ENCODE assay signal across 10 mouse cellular contexts in the genomic region with DNA sequence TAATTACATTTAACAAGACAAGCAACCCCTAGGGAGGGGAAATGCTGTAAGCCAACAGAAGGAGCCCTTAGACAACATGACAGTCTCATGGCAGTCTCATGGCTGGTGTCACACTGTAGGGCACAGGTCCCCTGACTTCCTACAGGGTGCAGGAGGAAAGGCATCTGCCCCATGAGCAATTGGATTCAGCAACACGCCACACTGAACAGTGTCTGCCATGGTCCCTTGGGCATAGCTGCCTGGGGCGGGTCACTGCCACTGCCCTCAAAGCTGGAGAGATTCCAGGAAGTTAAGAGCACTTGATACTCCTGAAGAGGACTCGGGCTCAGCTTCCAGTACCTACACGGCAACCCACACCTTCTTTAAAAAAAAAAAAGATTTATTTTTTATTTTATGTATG. TPM values are rescaled to one million over a fixed set of nuclear protein-coding genes. Genes with fewer than 3 reads are reported as not detected.
A peak's percentile ranks its signal among the peaks of the same experiment; 100 is the strongest.
DNase-seq lines count a peak whose midpoint lies in the region; ATAC-seq and TF ChIP-seq lines count a peak whose summit lies in the region.
"Had no signal": no experiment of that assay in that cellular context is flagged by ENCODE, and none has a peak within 500 bp of the region (broad histone marks: within the 10 kb centered on the region; RNA-seq: fewer than 3 reads in every experiment).

No protein-coding gene starts in this region.

- H3K27ac ChIP-seq in heart, embryonic 11.5 days (ENCODE audit: low read depth, low read length), result no peak overlapping the region
- H3K27ac ChIP-seq in kidney, postnatal 0 days, result no peak overlapping the region
- H3K27ac ChIP-seq in midbrain, embryonic 14.5 days (replicated peaks; ENCODE audit: low read depth, low read length), result 0 out of 2 replicates have a peak overlapping the region, but pooled peaks have one; percentile 3

- no peak overlapping the region for H3K4me3 ChIP-seq in heart, embryonic 11.5 days (ENCODE audit: low read depth, low read length)
- no peak overlapping the region for H3K4me3 ChIP-seq in kidney, postnatal 0 days (replicated peaks; ENCODE audit: low read depth, low read length)
- H3K4me3 ChIP-seq in midbrain, embryonic 14.5 days (replicated peaks; ENCODE audit: low read depth, low read length), result no peak overlapping the region
- H3K4me3 ChIP-seq: left cerebral cortex, adult 2 months had no signal

- intact Hi-C loops in heart, postnatal 10 days (cut with DNase I), result no loop called here

- no peaks in the 10 kb centered on the region for H3K9me3 ChIP-seq in heart, embryonic 11.5 days (replicated peaks; ENCODE audit: control insufficient read depth, low read length)
- H3K9me3 ChIP-seq in kidney, postnatal 0 days (replicated peaks; ENCODE audit: low read length), result no peaks in the 10 kb centered on the region
- H3K9me3 ChIP-seq in midbrain, embryonic 14.5 days (ENCODE audit: control insufficient read depth, low read length), result no peaks in the 10 kb centered on the region

- H3K36me3 ChIP-seq in heart, embryonic 11.5 days (ENCODE audit: control insufficient read depth, insufficient read depth, low read length), result no peaks in the 10 kb centered on the region
- H3K36me3 ChIP-seq in kidney, postnatal 0 days (ENCODE audit: insufficient read depth, low read length), result no peaks in the 10 kb centered on the region
- no peaks in the 10 kb centered on the region for H3K36me3 ChIP-seq in midbrain, embryonic 14.5 days (ENCODE audit: control insufficient read depth, insufficient read depth, low read length)

- no peak for ATAC-seq in heart, embryonic 11.5 days (replicated peaks; ENCODE audit: insufficient number of reproducible peaks, low FRiP score, low TSS enrichment)
- no peak for ATAC-seq in kidney, postnatal 0 days (replicated peaks; ENCODE audit: low FRiP score, low read depth)
- ATAC-seq in midbrain, embryonic 14.5 days (ENCODE audit: low FRiP score, low TSS enrichment), result no peak
- ATAC-seq: Patski had no signal

- H3K4me1 ChIP-seq in heart, embryonic 11.5 days (ENCODE audit: control insufficient read depth, insufficient read depth, low read length), result peaks cover 37% of the 10 kb centered on the region
- H3K4me1 ChIP-seq in kidney, postnatal 0 days (replicated peaks; ENCODE audit: insufficient read depth, low read length), result peaks cover 16% of the 10 kb centered on the region; the same call in 1 of the 2 replicates
- peaks cover 23% of the 10 kb centered on the region for H3K4me1 ChIP-seq in midbrain, embryonic 14.5 days (ENCODE audit: control insufficient read depth, insufficient read depth, low read length)

- no peaks in the 10 kb centered on the region for H3K27me3 ChIP-seq in heart, embryonic 11.5 days (ENCODE audit: control insufficient read depth, insufficient read depth, low read length)
- no peaks in the 10 kb centered on the region for H3K27me3 ChIP-seq in kidney, postnatal 0 days (ENCODE audit: insufficient read depth, low read length)
- H3K27me3 ChIP-seq in midbrain, embryonic 14.5 days (ENCODE audit: control insufficient read depth, insufficient read depth, low read length), result no peaks in the 10 kb centered on the region
- H3K27me3 ChIP-seq: Patski had no signal

- TF ChIP-seq CTCF in kidney, postnatal 0 days (IDR thresholded peaks at IDR 0.05; ENCODE audit: low read depth), result no peak

- H3K4me2 ChIP-seq in heart, embryonic 11.5 days, result peak overlapping the region; percentile 88; the same call in 1 of the 2 replicates
- no peak overlapping the region for H3K4me2 ChIP-seq in kidney, postnatal 0 days (ENCODE audit: low read length)
- H3K4me2 ChIP-seq in midbrain, embryonic 14.5 days (ENCODE audit: low read length), result peak overlapping the region; percentile 2; the same call in 1 of the 2 replicates

- DNase-seq in heart, postnatal 10 days, result no peak
- peak; percentile 69 for DNase-seq in adipocyte (ENCODE audit: low spot score)
- DNase-seq in kidney, postnatal 0 days (ENCODE audit: low spot score), result peak; percentile 45
- DNase-seq in midbrain, embryonic 14.5 days, result no peak
- no peak for DNase-seq in cerebellum, postnatal 4 days (ENCODE audit: low spot score in 2 of 2)
- no peak for DNase-seq in layer of hippocampus, postnatal 25 days (ENCODE audit: extremely low spot score in 1 of 2, low spot score in 1 of 2)
- DNase-seq in spleen, postnatal 36 days (ENCODE audit: low spot score in 2 of 2), result no peak

- 62% methylated on average over 4 of the region's 4 CpGs for WGBS in heart, embryonic 11.5 days (ENCODE audit: insufficient replicate concordance)
- WGBS in kidney, postnatal 0 days, result 18% methylated on average over 4 of the region's 4 CpGs
- 69% methylated on average over 4 of the region's 4 CpGs for WGBS in midbrain, embryonic 14.5 days

- H3K9ac ChIP-seq in heart, embryonic 11.5 days (ENCODE audit: low read depth, low read length), result no peak overlapping the region
- H3K9ac ChIP-seq in kidney, postnatal 0 days (ENCODE audit: low read depth, low read length), result no peak overlapping the region
- H3K9ac ChIP-seq in midbrain, embryonic 14.5 days (replicated peaks; ENCODE audit: low read length), result no peak overlapping the region

RNA-seq across cellular contexts. Expression of gene Pla2g6, which starts 1.9 kb away (rescaled TPM):
- polyA plus RNA-seq in heart, embryonic 11.5 days (2014; fragmentation: Nextera tagmentation; extraction: Ambion mirVana), result 11.6 and 12.9 TPM in 2 replicates
- total RNA-seq in heart, postnatal 10 days (2021), result 10 to 100 TPM in 1 of 2 experiments, 1 to 10 TPM in 1; 9.1 to 11.1 TPM
- polyA plus RNA-seq in kidney, postnatal 0 days (2015; fragmentation: Nextera tagmentation; extraction: Ambion mirVana), result 10.7 and 12.2 TPM in 2 replicates
- polyA plus RNA-seq in midbrain, embryonic 14.5 days (2014; fragmentation: Nextera tagmentation; extraction: Ambion mirVana), result 26.0 and 28.2 TPM in 2 replicates
- total RNA-seq in layer of hippocampus, postnatal 25 days (2021), result 10 to 100 TPM; 24.2 to 24.3 TPM

RNA-seq across cellular contexts. Expression of gene Maff, which starts 20.2 kb away (rescaled TPM):
- 3.0 and 3.3 TPM in 2 replicates for polyA plus RNA-seq in heart, embryonic 11.5 days (2014; fragmentation: Nextera tagmentation; extraction: Ambion mirVana)
- total RNA-seq in heart, postnatal 10 days (2021), result 1 to 10 TPM; 4.8 to 6.0 TPM
- polyA plus RNA-seq in kidney, postnatal 0 days (2015; fragmentation: Nextera tagmentation; extraction: Ambion mirVana), result 6.9 and 7.3 TPM in 2 replicates
- polyA plus RNA-seq in midbrain, embryonic 14.5 days (2014; fragmentation: Nextera tagmentation; extraction: Ambion mirVana), result 1.0 and 1.2 TPM in 2 replicates
- total RNA-seq in layer of hippocampus, postnatal 25 days (2021), result 1 to 10 TPM in 1 of 2 experiments, under 1 TPM in 1; 0.61 to 1.0 TPM

RNA-seq across cellular contexts. Expression of gene Baiap2l2, which starts 40.9 kb away (rescaled TPM):
- polyA plus RNA-seq in heart, embryonic 11.5 days (2014; fragmentation: Nextera tagmentation; extraction: Ambion mirVana), result 11.1 and 14.0 TPM in 2 replicates
- under 1 TPM in 1 of 2 experiments, not detected in 1; 0.62 TPM for total RNA-seq in heart, postnatal 10 days (2021)
- polyA plus RNA-seq in kidney, postnatal 0 days (2015; fragmentation: Nextera tagmentation; extraction: Ambion mirVana), result 23.9 and 25.0 TPM in 2 replicates
- 1.9 and 2.0 TPM in 2 replicates for polyA plus RNA-seq in midbrain, embryonic 14.5 days (2014; fragmentation: Nextera tagmentation; extraction: Ambion mirVana)
- total RNA-seq in layer of hippocampus, postnatal 25 days (2021), result 1 to 10 TPM; 3.3 to 4.2 TPM

Comparison
In these comparisons a context has a peak if more than half of its experiments do, and no peak if none do; other contexts are left out.
1. DNase-seq: peak in adipocyte (single experiment) and kidney, postnatal 0 days (single experiment); none in heart, postnatal 10 days (0 of 2), midbrain, embryonic 14.5 days (single experiment), cerebellum, postnatal 4 days (0 of 2), layer of hippocampus, postnatal 25 days (0 of 2) and spleen, postnatal 36 days (0 of 2).